Mouse (Mus musculus) liver, postnatal 0 days (tissue): ENCODE data around the gene Il34.

ENCODE experiments used
- CTCF ChIP-seq: sonication (generic); IDR thresholded peaks from 2 replicates; pipeline ENCODE4 v1.5.1; 2016; ENCODE audit warnings: antibody characterized with exemption, low read depth
- EP300 ChIP-seq: IDR thresholded peaks from 2 replicates; pipeline ENCODE4 v1.6.1; 2016; ENCODE audit warnings: antibody characterized with exemption, low read depth, mild to moderate bottlenecking

- TF ChIP-seq CTCF = no peak
- no peak for TF ChIP-seq EP300
Measured at GRCm38 (mm10) chr8:110788981-110789380, 16.7 kb downstream of the Il34 start.
